Mouse (Mus musculus) embryonic fibroblast, embryonic 13.5 days (primary cell): ENCODE results near the gene Obsl1.

Source experiments
- CTCF ChIP-seq: IDR thresholded peaks from 2 replicates; pipeline ENCODE4 v1.5.1; 2011; ENCODE audit warnings: mild to moderate bottlenecking, control low read depth, low read length, moderate library complexity, borderline replicate concordance; ENCODE audit not compliant: insufficient read depth
- POLR2A ChIP-seq: IDR thresholded peaks from 2 replicates; pipeline ENCODE4 v1.6.1; 2011; ENCODE audit warnings: low read depth, mild to moderate bottlenecking, control low read depth, low read length, moderate library complexity

- TF ChIP-seq CTCF (no peak), POLR2A (no peak)
These were observed 36.9 kb downstream of the Obsl1 start for GRCm38 (mm10) chr1:75469287-75469825.
